Comparison of ENCODE assay signal across 9 mouse cellular contexts in genomic region chr19:5295736-5296075, GRCm38 (mm10). TPM values are rescaled to one million over a fixed set of nuclear protein-coding genes. Genes with fewer than 3 reads are reported as not detected.
DNase-seq lines count a peak whose midpoint lies in the region; ATAC-seq and TF ChIP-seq lines count a peak whose summit lies in the region.
"Had no signal": no experiment of that assay in that cellular context is flagged by ENCODE, and none has a peak within 500 bp of the region (broad histone marks: within the 10 kb centered on the region; RNA-seq: fewer than 3 reads in every experiment).

No protein-coding gene starts in this region.

- H3K27ac ChIP-seq in heart, embryonic 10.5 days = peak overlapping the region; percentile 91
- H3K27ac ChIP-seq in forebrain, embryonic 14.5 days (ENCODE audit: low read depth, low read length) = peak overlapping the region; percentile 78
- peak overlapping the region; percentile 68 for H3K27ac ChIP-seq in liver, postnatal 0 days (ENCODE audit: low read depth)

- WGBS in heart, embryonic 10.5 days = 6% methylated on average over 13 of the region's 13 CpGs
- 6% methylated on average over 13 of the region's 13 CpGs for WGBS in forebrain, embryonic 14.5 days
- 4% methylated on average over 13 of the region's 13 CpGs for WGBS in liver, postnatal 0 days (ENCODE audit: insufficient replicate concordance)

- peak overlapping the region; percentile 82 for H3K4me3 ChIP-seq in heart, embryonic 10.5 days
- H3K4me3 ChIP-seq in E14TG2a.4 (replicated peaks; ENCODE audit: low read length) = peak overlapping the region; percentile 97
- peak overlapping the region; percentile 89 for H3K4me3 ChIP-seq in forebrain, embryonic 14.5 days (ENCODE audit: low read depth, low read length)
- H3K4me3 ChIP-seq in liver, postnatal 0 days (ENCODE audit: low read depth, low read length) = peak overlapping the region; percentile 93

- TF ChIP-seq EP300 in liver, postnatal 0 days (IDR thresholded peaks at IDR 0.05; ENCODE audit: low read depth) = no peak

- 0 out of 2 replicates have a peak, but pooled peaks cover 4% of the 10 kb centered on the region for H3K27me3 ChIP-seq in heart, embryonic 10.5 days (ENCODE audit: insufficient read depth, poor library complexity, severe bottlenecking)
- peaks cover 13% of the 10 kb centered on the region; the same call in 1 of the 2 replicates for H3K27me3 ChIP-seq in E14TG2a.4 (ENCODE audit: insufficient read depth, low read length)
- no peaks in the 10 kb centered on the region for H3K27me3 ChIP-seq in forebrain, embryonic 14.5 days (replicated peaks; ENCODE audit: control insufficient read depth, insufficient read depth, low read length)
- H3K27me3 ChIP-seq in liver, postnatal 0 days (ENCODE audit: insufficient read depth, low read length) = peaks cover 5% of the 10 kb centered on the region; the same call in 1 of the 2 replicates

- peak overlapping the region; percentile 69 for H3K9ac ChIP-seq in forebrain, embryonic 14.5 days (ENCODE audit: low read length)
- H3K9ac ChIP-seq in liver, postnatal 0 days (replicated peaks) = peak overlapping the region; percentile 59

- no peaks in the 10 kb centered on the region for H3K9me3 ChIP-seq in heart, embryonic 10.5 days
- H3K9me3 ChIP-seq in E14TG2a.4 (ENCODE audit: low read length) = no peaks in the 10 kb centered on the region
- no peaks in the 10 kb centered on the region for H3K9me3 ChIP-seq in forebrain, embryonic 14.5 days (replicated peaks; ENCODE audit: control insufficient read depth, low read length)
- no peaks in the 10 kb centered on the region for H3K9me3 ChIP-seq in liver, postnatal 0 days (ENCODE audit: low read length)

- peaks cover 34% of the 10 kb centered on the region for H3K36me3 ChIP-seq in heart, embryonic 10.5 days
- H3K36me3 ChIP-seq in E14TG2a.4 (ENCODE audit: insufficient read depth, low read length) = peaks cover 36% of the 10 kb centered on the region
- peaks cover 31% of the 10 kb centered on the region for H3K36me3 ChIP-seq in forebrain, embryonic 14.5 days (ENCODE audit: control insufficient read depth, insufficient read depth, low read length)
- H3K36me3 ChIP-seq in liver, postnatal 0 days (replicated peaks; ENCODE audit: insufficient read depth, low read length) = peaks cover 20% of the 10 kb centered on the region

- no peak for TF ChIP-seq CTCF in E14TG2a.4 (conservative IDR thresholded peaks at IDR 0.05; ENCODE audit: low read length)
- TF ChIP-seq CTCF in liver, postnatal 0 days (IDR thresholded peaks at IDR 0.05; ENCODE audit: low read depth) = no peak

- ATAC-seq in forebrain, embryonic 14.5 days = peak; percentile 35
- ATAC-seq in liver, postnatal 0 days = peak; percentile 39

- no peak for DNase-seq in heart, embryonic 10.5 days (ENCODE audit: low spot score)
- no peak for DNase-seq in heart, postnatal 14 days
- DNase-seq in forebrain, embryonic 14.5 days (ENCODE audit: low spot score) = no peak
- no peak for DNase-seq in liver, postnatal 0 days
- DNase-seq in testis, postnatal 14 days (ENCODE audit: low spot score) = no peak
- no peak for DNase-seq in left cerebral cortex, postnatal 36 days (ENCODE audit: low spot score in 2 of 2)
- no peak for DNase-seq in kidney, postnatal 4 days

- peak overlapping the region; percentile 65 for H3K4me2 ChIP-seq in forebrain, embryonic 14.5 days (ENCODE audit: low read length)
- H3K4me2 ChIP-seq in liver, postnatal 0 days (ENCODE audit: low read depth, low read length) = peak overlapping the region; percentile 89

- intact Hi-C loops in heart, postnatal 14 days (cut with DNase I) = loop anchor here (1.0 kb wide), 1 partner anchor 21 kb away; no protein-coding TSS in a partner anchor
- intact Hi-C loops in left cerebral cortex, postnatal 36 days (cut with DNase I) = loop anchor here (2.0 to 5.0 kb wide), 2 partner anchors 17 to 72 kb away; partner anchors contain the start of genes Banf1 and Eif1ad

- H3K4me1 ChIP-seq in heart, embryonic 10.5 days = peaks cover 48% of the 10 kb centered on the region
- peaks cover 66% of the 10 kb centered on the region for H3K4me1 ChIP-seq in E14TG2a.4 (replicated peaks; ENCODE audit: low read depth, low read length)
- H3K4me1 ChIP-seq in forebrain, embryonic 14.5 days (ENCODE audit: control insufficient read depth, insufficient read depth, low read length) = peaks cover 19% of the 10 kb centered on the region
- H3K4me1 ChIP-seq in liver, postnatal 0 days (ENCODE audit: insufficient read depth) = peaks cover 13% of the 10 kb centered on the region

RNA-seq across cellular contexts. Expression of gene Sf3b2, which starts 0.5 kb away (rescaled TPM):
- 261 and 313 TPM in 2 replicates for polyA plus RNA-seq in heart, embryonic 10.5 days (2016; fragmentation: Nextera tagmentation; extraction: Ambion mirVana)
- 100 to 1,000 TPM; 109 to 116 TPM for total RNA-seq in heart, postnatal 14 days (2021)
- 298 and 333 TPM in 2 replicates for polyA plus RNA-seq in forebrain, embryonic 14.5 days (2014; fragmentation: Nextera tagmentation; extraction: Ambion mirVana)
- 80.7 and 93.7 TPM in 2 replicates for polyA plus RNA-seq in liver, postnatal 0 days (2015; fragmentation: Nextera tagmentation; extraction: Ambion mirVana)
- total RNA-seq in left cerebral cortex, postnatal 36 days (2021) = 100 to 1,000 TPM; 201 to 202 TPM

RNA-seq across cellular contexts. Expression of gene Gal3st3, which starts 2.4 kb away (rescaled TPM):
- 2.8 and 4.5 TPM in 2 replicates for polyA plus RNA-seq in heart, embryonic 10.5 days (2016; fragmentation: Nextera tagmentation; extraction: Ambion mirVana)
- 10 to 100 TPM; 20.0 to 23.8 TPM for total RNA-seq in heart, postnatal 14 days (2021)
- 20.9 and 26.3 TPM in 2 replicates for polyA plus RNA-seq in forebrain, embryonic 14.5 days (2014; fragmentation: Nextera tagmentation; extraction: Ambion mirVana)
- not detected in 2 replicates for polyA plus RNA-seq in liver, postnatal 0 days (2015; fragmentation: Nextera tagmentation; extraction: Ambion mirVana)
- total RNA-seq in left cerebral cortex, postnatal 36 days (2021) = 10 to 100 TPM; 78.9 to 87.4 TPM
- total RNA-seq: hematopoietic stem cell, adult 5-6 weeks had no signal

RNA-seq across cellular contexts. Expression of gene Pacs1, which starts 22.8 kb away (rescaled TPM):
- 23.1 and 23.4 TPM in 2 replicates for polyA plus RNA-seq in heart, embryonic 10.5 days (2016; fragmentation: Nextera tagmentation; extraction: Ambion mirVana)
- total RNA-seq in heart, postnatal 14 days (2021) = 10 to 100 TPM; 21.5 to 22.1 TPM
- polyA plus RNA-seq in forebrain, embryonic 14.5 days (2014; fragmentation: Nextera tagmentation; extraction: Ambion mirVana) = 25.0 and 29.4 TPM in 2 replicates
- 2.6 and 3.3 TPM in 2 replicates for polyA plus RNA-seq in liver, postnatal 0 days (2015; fragmentation: Nextera tagmentation; extraction: Ambion mirVana)
- 10 to 100 TPM; 62.0 to 63.1 TPM for total RNA-seq in left cerebral cortex, postnatal 36 days (2021)

RNA-seq across cellular contexts. Expression of gene Catsper1, which starts 39.8 kb away (rescaled TPM):
- not detected in 2 replicates for polyA plus RNA-seq in heart, embryonic 10.5 days (2016; fragmentation: Nextera tagmentation; extraction: Ambion mirVana)
- total RNA-seq in heart, postnatal 14 days (2021) = not detected
- polyA plus RNA-seq in forebrain, embryonic 14.5 days (2014; fragmentation: Nextera tagmentation; extraction: Ambion mirVana) = not detected in 2 replicates
- not detected in 2 replicates for polyA plus RNA-seq in liver, postnatal 0 days (2015; fragmentation: Nextera tagmentation; extraction: Ambion mirVana)
- total RNA-seq in left cerebral cortex, postnatal 36 days (2021) = not detected
- total RNA-seq: hematopoietic stem cell, adult 5-6 weeks had no signal

RNA-seq across cellular contexts. Expression of gene Cst6, which starts 53.7 kb away (rescaled TPM):
- polyA plus RNA-seq in heart, embryonic 10.5 days (2016; fragmentation: Nextera tagmentation; extraction: Ambion mirVana) = 0.23 TPM in 1 of 2 replicates, not detected in the other
- total RNA-seq in heart, postnatal 14 days (2021) = 1 to 10 TPM; 4.6 to 4.9 TPM
- polyA plus RNA-seq in forebrain, embryonic 14.5 days (2014; fragmentation: Nextera tagmentation; extraction: Ambion mirVana) = 4.0 and 5.6 TPM in 2 replicates
- polyA plus RNA-seq in liver, postnatal 0 days (2015; fragmentation: Nextera tagmentation; extraction: Ambion mirVana) = not detected in 2 replicates
- total RNA-seq in left cerebral cortex, postnatal 36 days (2021) = 10 to 100 TPM; 20.8 to 35.6 TPM
